Mouse (Mus musculus): ENCODE results near the gene Samd8.

- no peak for TF ChIP-seq CTCF (IDR thresholded peaks at IDR 0.05; ENCODE audit: insufficient read depth, low read depth, low read length)
- TF ChIP-seq POLR2A (IDR thresholded peaks at IDR 0.05; ENCODE audit: insufficient read depth, low read depth, low read length): no peak
Observed at GRCm38 (mm10) chr14:21764646-21765045, 14.3 kb downstream of the Samd8 start.
